Mouse (Mus musculus): ENCODE measurements around the gene Macrod1.

GRCm38 (mm10) chr19:7236742-7237141, 180.1 kb downstream of the Macrod1 start:
- TF ChIP-seq POLR2A (IDR thresholded peaks at IDR 0.05; ENCODE audit: borderline replicate concordance, extremely low read depth, low read depth, low read length) (no peak), CTCF (IDR thresholded peaks at IDR 0.05; ENCODE audit: insufficient read depth, low read length) (no peak)

All from lung, adult 2 months (tissue).